Mouse (Mus musculus) kidney, adult 2 months (tissue): Measurements from ENCODE around the gene Unk.

ENCODE experiments used
- CTCF ChIP-seq: fragments of 200-500 bp; conservative IDR thresholded peaks from 2 replicates; pipeline ENCODE4 v1.5.1; 2011; ENCODE audit warnings: low read depth, mild to moderate bottlenecking, control low read depth, low read length, moderate library complexity, mixed read lengths; ENCODE audit not compliant: insufficient read depth, insufficient read length
- POLR2A ChIP-seq: fragments of 200-500 bp; IDR thresholded peaks from one replicate; pipeline ENCODE4 v1.6.1; 2011; ENCODE audit warnings: low read depth, low read length, control low read depth

- TF ChIP-seq CTCF: no peak
- TF ChIP-seq POLR2A: no peak
Observed at GRCm38 (mm10) chr11:116107777-116108285, 77.7 kb downstream of the Unk start.
